Mouse (Mus musculus): ENCODE data around the gene Aanat. TPM values are rescaled to one million over a fixed set of nuclear protein-coding genes. Genes with fewer than 3 reads are reported as not detected.
A peak's percentile ranks its signal among the peaks of the same experiment; 100 is the strongest.

Aanat gene
- polyA plus RNA-seq, 1 experiment, result not detected

DNA sequence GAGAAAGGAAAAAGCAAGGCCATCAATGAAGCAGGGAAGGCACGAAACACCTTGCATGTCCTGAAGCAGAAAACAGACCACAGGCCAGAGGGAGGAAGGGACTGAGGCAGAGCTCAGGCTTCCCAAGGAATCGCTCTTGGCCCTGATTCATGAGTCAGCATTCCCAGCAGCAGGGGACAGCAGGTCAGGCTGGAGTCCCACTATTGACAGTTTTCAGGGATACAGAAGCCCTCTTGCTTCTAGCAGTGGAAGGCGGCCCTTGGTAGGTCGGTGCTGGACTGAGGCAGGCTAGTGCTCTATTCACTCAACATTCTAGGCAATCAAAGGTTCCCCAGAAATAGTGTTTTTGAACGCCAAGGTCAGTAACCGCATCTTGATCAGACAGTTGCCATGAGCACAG lies 11.7 kb upstream of the Aanat start:
- H3K27me3 ChIP-seq (ENCODE audit: control insufficient read depth, insufficient read depth, low read length), result no peaks in the 10 kb centered on the region
- no peak overlapping the region for H3K27ac ChIP-seq (ENCODE audit: insufficient read depth, low read length)
- WGBS, result 89% methylated on average over 6 of the region's 6 CpGs
- H3K4me1 ChIP-seq (ENCODE audit: control insufficient read depth, insufficient read depth, insufficient read length), result no peaks in the 10 kb centered on the region
- H3K36me3 ChIP-seq (ENCODE audit: control insufficient read depth, insufficient read depth, low read length), result no peaks in the 10 kb centered on the region
- DNase-seq (ENCODE audit: low read depth in 1 of 2, low spot score in 2 of 2), result no peak
- TF ChIP-seq CTCF (IDR thresholded peaks at IDR 0.05; ENCODE audit: extremely low read depth, insufficient read depth, insufficient read length, insufficient replicate concordance) (no peak), POLR2A (IDR thresholded peaks at IDR 0.05; ENCODE audit: low read depth, low read length) (no peak)
- no peak overlapping the region for H3K4me3 ChIP-seq (ENCODE audit: extremely low read depth, insufficient read depth, insufficient read length)

DNA sequence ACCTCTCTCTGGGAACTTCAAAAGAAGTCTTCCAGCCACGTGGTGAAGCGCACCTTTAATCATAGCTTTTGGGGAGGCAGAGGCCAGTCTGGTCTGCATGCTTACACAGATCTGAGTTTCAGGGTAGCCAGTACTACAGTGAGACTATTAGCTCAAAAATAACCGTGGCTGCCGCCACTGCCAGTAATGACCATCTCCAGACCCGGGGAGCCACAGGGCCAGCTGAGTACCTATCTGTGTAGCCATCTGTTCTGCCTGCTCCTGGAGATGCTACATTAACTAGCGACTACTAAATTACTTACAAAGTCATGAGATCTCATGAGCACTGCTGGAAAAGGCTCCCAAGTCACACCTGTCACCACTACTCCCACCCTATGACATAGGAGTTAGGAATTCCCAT lies 11.2 kb upstream of the Aanat start:
- Histone ChIP-seq H3K36me3 (ENCODE audit: control insufficient read depth, insufficient read depth, low read length) (no peaks in the 10 kb centered on the region), H3K4me1 (ENCODE audit: control insufficient read depth, insufficient read depth, insufficient read length) (no peaks in the 10 kb centered on the region), H3K4me3 (ENCODE audit: extremely low read depth, insufficient read depth, insufficient read length) (no peak overlapping the region), H3K27me3 (ENCODE audit: control insufficient read depth, insufficient read depth, low read length) (no peaks in the 10 kb centered on the region), H3K27ac (ENCODE audit: insufficient read depth, low read length) (no peak overlapping the region)
- 91% methylated on average over 6 of the region's 6 CpGs for WGBS
- no peak for DNase-seq (ENCODE audit: low read depth in 1 of 2, low spot score in 2 of 2)
- TF ChIP-seq CTCF (IDR thresholded peaks at IDR 0.05; ENCODE audit: extremely low read depth, insufficient read depth, insufficient read length, insufficient replicate concordance) (no peak), POLR2A (IDR thresholded peaks at IDR 0.05; ENCODE audit: low read depth, low read length) (no peak)

DNA sequence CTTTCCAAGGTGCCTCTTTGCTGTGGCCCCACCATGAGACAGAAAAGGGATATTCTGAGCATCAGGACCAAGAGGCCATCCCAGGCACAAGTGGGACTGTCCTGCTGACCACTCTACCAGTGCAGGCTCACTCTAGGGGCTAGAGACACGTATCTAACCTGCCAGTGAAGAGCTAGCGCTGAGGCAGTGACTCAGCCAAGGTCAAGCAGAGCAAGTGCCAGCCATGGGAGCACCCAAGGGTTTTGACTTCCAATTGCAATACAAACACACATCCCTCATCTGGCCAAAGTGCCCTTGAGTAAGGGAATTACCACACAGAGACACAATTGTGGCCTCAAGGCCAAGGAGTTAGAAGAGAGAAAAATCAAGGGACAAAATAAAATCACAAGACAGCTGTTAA lies 10.8 kb upstream of the Aanat start:
- TF ChIP-seq CTCF (IDR thresholded peaks at IDR 0.05; ENCODE audit: extremely low read depth, insufficient read depth, insufficient read length, insufficient replicate concordance) (no peak), POLR2A (IDR thresholded peaks at IDR 0.05; ENCODE audit: low read depth, low read length) (no peak)
- H3K4me3 ChIP-seq (ENCODE audit: extremely low read depth, insufficient read depth, insufficient read length), result no peak overlapping the region
- H3K27ac ChIP-seq (ENCODE audit: insufficient read depth, low read length), result no peak overlapping the region
- no peaks in the 10 kb centered on the region for H3K4me1 ChIP-seq (ENCODE audit: control insufficient read depth, insufficient read depth, insufficient read length)
- H3K36me3 ChIP-seq (ENCODE audit: control insufficient read depth, insufficient read depth, low read length), result no peaks in the 10 kb centered on the region
- WGBS, result 95% methylated on average over 2 of the region's 2 CpGs
- H3K27me3 ChIP-seq (ENCODE audit: control insufficient read depth, insufficient read depth, low read length), result no peaks in the 10 kb centered on the region
- no peak for DNase-seq (ENCODE audit: low read depth in 1 of 2, low spot score in 2 of 2)

DNA sequence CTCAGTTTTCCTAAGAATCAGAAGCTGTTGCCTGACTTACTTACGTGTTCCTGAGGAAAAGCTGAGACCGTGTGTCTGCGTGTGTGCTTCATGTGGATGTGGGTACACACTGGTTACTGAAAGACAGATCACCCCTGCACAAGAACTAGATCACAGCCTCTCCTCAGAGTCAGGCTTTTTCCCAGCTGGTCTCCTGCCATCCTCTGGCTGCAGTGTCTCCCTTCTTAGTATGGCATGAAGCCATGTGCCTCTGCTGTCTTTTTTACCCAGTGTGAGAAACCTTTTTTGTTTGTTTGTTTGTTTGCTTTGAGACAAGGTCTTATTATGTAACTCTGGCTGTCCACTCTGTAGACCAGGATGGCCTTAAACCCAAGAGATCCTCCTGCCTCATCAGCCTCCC lies 7.0 kb upstream of the Aanat start:
- Histone ChIP-seq H3K4me1 (ENCODE audit: control insufficient read depth, insufficient read depth, insufficient read length) (peaks cover 6% of the 10 kb centered on the region; the same call in 1 of the 2 replicates), H3K27ac (ENCODE audit: insufficient read depth, low read length) (no peak overlapping the region), H3K4me3 (ENCODE audit: extremely low read depth, insufficient read depth, insufficient read length) (no peak overlapping the region), H3K36me3 (ENCODE audit: control insufficient read depth, insufficient read depth, low read length) (no peaks in the 10 kb centered on the region), H3K27me3 (ENCODE audit: control insufficient read depth, insufficient read depth, low read length) (no peaks in the 10 kb centered on the region)
- no peak for TF ChIP-seq POLR2A (IDR thresholded peaks at IDR 0.05; ENCODE audit: low read depth, low read length)
- no peak for TF ChIP-seq CTCF (IDR thresholded peaks at IDR 0.05; ENCODE audit: extremely low read depth, insufficient read depth, insufficient read length, insufficient replicate concordance)
- DNase-seq (ENCODE audit: low read depth in 1 of 2, low spot score in 2 of 2), result no peak
- WGBS, result 98% methylated on average over 3 of the region's 3 CpGs

DNA sequence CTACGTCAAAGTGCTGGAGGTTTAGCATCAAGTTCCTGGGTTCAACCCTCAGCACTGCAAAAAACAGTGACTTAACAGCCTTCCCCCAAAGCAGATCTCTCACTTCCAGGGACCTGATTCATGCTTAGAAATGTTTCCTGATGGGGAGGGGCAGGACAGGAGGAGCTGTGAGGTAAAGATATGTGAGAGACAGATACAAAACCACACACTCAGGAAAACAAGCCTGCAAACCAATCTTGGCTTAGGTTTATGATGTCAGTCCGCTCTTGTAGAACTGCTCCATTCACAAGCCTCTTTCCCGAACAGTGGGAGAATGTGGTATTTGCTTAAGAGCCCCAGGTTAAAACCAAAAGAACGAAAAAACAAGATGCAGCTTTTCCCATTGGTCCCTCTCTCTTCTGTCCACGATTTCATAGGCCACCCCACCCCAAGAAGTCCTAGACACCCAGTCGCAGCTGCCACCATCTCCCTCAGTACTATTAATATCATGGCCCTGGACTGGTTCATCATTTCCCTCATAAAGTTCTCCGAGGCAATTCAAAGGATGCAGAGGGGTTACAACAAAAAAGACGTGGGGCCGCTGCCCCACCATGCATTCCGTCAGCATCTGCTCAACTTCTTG lies 6.1 kb upstream of the Aanat start:
- H3K36me3 ChIP-seq (ENCODE audit: control insufficient read depth, insufficient read depth, low read length), result no peaks in the 10 kb centered on the region
- no peak overlapping the region for H3K27ac ChIP-seq (ENCODE audit: insufficient read depth, low read length)
- 30% methylated on average over 10 of the region's 10 CpGs for WGBS
- DNase-seq (ENCODE audit: low read depth in 1 of 2, low spot score in 2 of 2), result no peak
- TF ChIP-seq POLR2A (IDR thresholded peaks at IDR 0.05; ENCODE audit: low read depth, low read length) (no peak), CTCF (IDR thresholded peaks at IDR 0.05; ENCODE audit: extremely low read depth, insufficient read depth, insufficient read length, insufficient replicate concordance) (no peak)
- peak overlapping the region; percentile 99 for H3K4me3 ChIP-seq (ENCODE audit: extremely low read depth, insufficient read depth, insufficient read length)
- H3K4me1 ChIP-seq (ENCODE audit: control insufficient read depth, insufficient read depth, insufficient read length), result peaks cover 6% of the 10 kb centered on the region; the same call in 1 of the 2 replicates
- no peaks in the 10 kb centered on the region for H3K27me3 ChIP-seq (ENCODE audit: control insufficient read depth, insufficient read depth, low read length)

DNA sequence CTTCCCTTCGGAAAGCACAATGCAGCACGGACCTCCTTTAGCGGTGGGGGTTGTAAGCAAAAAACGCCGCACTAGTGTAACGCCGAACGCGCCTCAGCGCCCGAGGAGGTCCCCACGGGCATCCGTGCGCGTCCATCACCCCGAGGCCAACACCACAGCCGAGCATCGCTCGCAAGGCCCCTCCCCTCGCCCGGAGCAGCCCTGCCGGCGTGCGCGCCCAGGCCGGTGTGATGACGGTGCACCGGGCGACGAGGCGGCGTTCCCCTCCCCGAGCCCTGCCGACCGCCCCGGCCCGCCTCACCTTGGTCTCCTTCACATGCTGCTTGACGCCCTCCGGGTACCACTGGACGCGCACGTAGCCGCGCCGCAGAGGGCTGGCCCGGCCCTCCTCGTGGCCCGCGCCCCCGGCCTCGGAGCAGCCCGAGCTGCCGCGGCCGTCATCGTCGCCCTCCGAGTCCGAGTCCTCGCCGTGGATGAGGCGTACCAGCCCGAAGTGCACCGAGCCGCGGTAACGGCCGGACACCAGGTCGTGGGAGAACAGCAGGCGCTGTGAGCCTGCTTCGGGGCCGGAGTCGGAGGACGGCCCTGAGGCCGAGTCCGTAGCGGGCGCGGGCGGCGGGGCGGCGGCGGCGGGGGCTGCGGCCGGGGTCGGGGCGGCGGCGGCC lies 5.4 kb upstream of the Aanat start:
- peak overlapping the region; percentile 62; the same call in 1 of the 2 replicates for H3K27ac ChIP-seq (ENCODE audit: insufficient read depth, low read length)
- DNase-seq (ENCODE audit: low read depth in 1 of 2, low spot score in 2 of 2), result peak in 1 of 2 experiments; percentile 48

DNA sequence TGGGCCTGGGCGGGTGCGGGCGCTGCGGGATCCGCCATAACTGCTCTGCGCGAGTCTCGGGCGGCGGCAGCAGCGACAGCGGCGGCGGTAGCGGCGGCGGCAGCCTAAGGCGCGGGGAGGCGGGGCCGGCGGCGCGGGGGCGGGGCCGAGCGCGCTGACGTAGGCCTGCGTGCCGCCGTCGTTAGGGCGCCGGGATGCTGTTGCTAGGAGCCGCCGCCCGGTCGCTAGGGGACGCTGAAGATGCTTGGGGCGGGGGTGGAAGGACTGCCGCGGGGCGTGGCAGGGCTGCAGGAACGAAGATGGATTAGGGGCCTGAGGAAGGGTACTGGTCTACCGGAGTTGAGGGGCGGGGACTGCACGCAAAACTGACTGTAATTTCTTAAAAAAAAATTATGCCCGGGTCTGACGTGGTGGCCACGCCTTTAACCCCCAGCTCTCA lies 4.8 kb upstream of the Aanat start, which contains the start of gene Ube2o:
Gene Ube2o, minus strand, starts transcription at position 72 of the 439 bp plus-strand sequence.
- H3K4me3 ChIP-seq (ENCODE audit: extremely low read depth, insufficient read depth, insufficient read length), result peak within 1 kb of the TSS; percentile 99
- peak within 1 kb of the TSS; percentile 62; the same call in 1 of the 2 replicates for H3K27ac ChIP-seq (ENCODE audit: insufficient read depth, low read length)
- TF ChIP-seq CTCF (IDR thresholded peaks at IDR 0.05; ENCODE audit: extremely low read depth, insufficient read depth, insufficient read length, insufficient replicate concordance) (0 out of 2 replicates have a peak, but pooled peaks have one; percentile 9), POLR2A (IDR thresholded peaks at IDR 0.05; ENCODE audit: low read depth, low read length) (no peak)
- peak; percentile 76 to 85 for DNase-seq (ENCODE audit: low read depth in 1 of 2, low spot score in 2 of 2)
- peaks cover 6% of the 10 kb centered on the region; the same call in 1 of the 2 replicates for H3K4me1 ChIP-seq (ENCODE audit: control insufficient read depth, insufficient read depth, insufficient read length)
- no peaks in the 10 kb centered on the region for H3K36me3 ChIP-seq (ENCODE audit: control insufficient read depth, insufficient read depth, low read length)
- no peaks in the 10 kb centered on the region for H3K27me3 ChIP-seq (ENCODE audit: control insufficient read depth, insufficient read depth, low read length)
- WGBS, result 2% methylated on average over 45 of the region's 51 CpGs

More for the DNA sequence above, 5.4 kb upstream of the Aanat start:
- Histone ChIP-seq H3K27me3 (ENCODE audit: control insufficient read depth, insufficient read depth, low read length) (no peaks in the 10 kb centered on the region), H3K4me1 (ENCODE audit: control insufficient read depth, insufficient read depth, insufficient read length) (peaks cover 6% of the 10 kb centered on the region; the same call in 1 of the 2 replicates), H3K36me3 (ENCODE audit: control insufficient read depth, insufficient read depth, low read length) (no peaks in the 10 kb centered on the region), H3K4me3 (ENCODE audit: extremely low read depth, insufficient read depth, insufficient read length) (peak overlapping the region; percentile 99)
- no peak for TF ChIP-seq POLR2A (IDR thresholded peaks at IDR 0.05; ENCODE audit: low read depth, low read length)
- no peak for TF ChIP-seq CTCF (IDR thresholded peaks at IDR 0.05; ENCODE audit: extremely low read depth, insufficient read depth, insufficient read length, insufficient replicate concordance)
- under 1% methylated on average over 91 of the region's 91 CpGs for WGBS

Measured in spleen, adult 2 months (tissue).